Mouse (Mus musculus): Measurements from ENCODE around the gene Apoc3. TPM values are rescaled to one million over a fixed set of nuclear protein-coding genes. Genes with fewer than 3 reads are reported as not detected.

Apoc3 gene
- polyA plus RNA-seq, 1 experiment from 2014 or later: not detected

- peaks cover 12% of the 10 kb centered on the region; the same call in 1 of the 2 replicates for H3K36me3 ChIP-seq
- H3K9ac ChIP-seq: 0 out of 2 replicates have a peak overlapping the region, but pooled peaks have one; percentile 27
- no peaks in the 10 kb centered on the region for H3K9me3 ChIP-seq
- H3K4me1 ChIP-seq: 0 out of 2 replicates have a peak, but pooled peaks cover 7% of the 10 kb centered on the region
- H3K27me3 ChIP-seq: no peaks in the 10 kb centered on the region
- ATAC-seq (ENCODE audit: insufficient number of reproducible peaks, insufficient read depth, low FRiP score, low TSS enrichment): no peak
- H3K4me3 ChIP-seq: no peak overlapping the region
- 49% methylated on average over 8 of the region's 8 CpGs for WGBS
- H3K27ac ChIP-seq: 0 out of 2 replicates have a peak overlapping the region, but pooled peaks have one; percentile 17
- H3K4me2 ChIP-seq (replicated peaks): no peak overlapping the region
These were observed 44.2 kb downstream of the Apoc3 start for GRCm38 (mm10) chr9:46191234-46191633.

- WGBS: 84% methylated on average over 10 of the region's 10 CpGs
- H3K9ac ChIP-seq: no peak overlapping the region
These were observed 46.1 kb downstream of the Apoc3 start for GRCm38 (mm10) chr9:46189381-46189780.

GRCm38 (mm10) chr9:46188956-46189355, 46.5 kb downstream of the Apoc3 start:
- WGBS: 57% methylated on average over 5 of the region's 5 CpGs
- 0 out of 2 replicates have a peak, but pooled peaks cover 7% of the 10 kb centered on the region for H3K4me1 ChIP-seq
- H3K9me3 ChIP-seq: no peaks in the 10 kb centered on the region
- no peak overlapping the region for H3K4me2 ChIP-seq (replicated peaks)
- no peak overlapping the region for H3K9ac ChIP-seq
- no peak for ATAC-seq (ENCODE audit: insufficient number of reproducible peaks, insufficient read depth, low FRiP score, low TSS enrichment)
- H3K27ac ChIP-seq: no peak overlapping the region
- no peaks in the 10 kb centered on the region for H3K27me3 ChIP-seq
- H3K36me3 ChIP-seq: no peaks in the 10 kb centered on the region
- no peak overlapping the region for H3K4me3 ChIP-seq

More at GRCm38 (mm10) chr9:46189381-46189780, 46.1 kb downstream of the Apoc3 start:
- no peak for ATAC-seq (ENCODE audit: insufficient number of reproducible peaks, insufficient read depth, low FRiP score, low TSS enrichment)
- no peaks in the 10 kb centered on the region for H3K9me3 ChIP-seq
- no peak overlapping the region for H3K4me2 ChIP-seq (replicated peaks)
- H3K4me1 ChIP-seq: 0 out of 2 replicates have a peak, but pooled peaks cover 7% of the 10 kb centered on the region
- H3K36me3 ChIP-seq: no peaks in the 10 kb centered on the region
- no peaks in the 10 kb centered on the region for H3K27me3 ChIP-seq
- no peak overlapping the region for H3K4me3 ChIP-seq
- H3K27ac ChIP-seq: no peak overlapping the region

GRCm38 (mm10) chr9:46188370-46188769, 47.1 kb downstream of the Apoc3 start:
- Histone ChIP-seq H3K27ac (no peak overlapping the region), H3K27me3 (no peaks in the 10 kb centered on the region), H3K4me2 (replicated peaks) (no peak overlapping the region), H3K4me1 (0 out of 2 replicates have a peak, but pooled peaks cover 7% of the 10 kb centered on the region), H3K36me3 (no peaks in the 10 kb centered on the region), H3K9ac (no peak overlapping the region), H3K4me3 (no peak overlapping the region), H3K9me3 (no peaks in the 10 kb centered on the region)
- no peak for ATAC-seq (ENCODE audit: insufficient number of reproducible peaks, insufficient read depth, low FRiP score, low TSS enrichment)
- WGBS: 80% methylated on average over 4 of the region's 4 CpGs

- Histone ChIP-seq H3K4me2 (replicated peaks) (no peak overlapping the region), H3K4me1 (0 out of 2 replicates have a peak, but pooled peaks cover 7% of the 10 kb centered on the region), H3K9ac (no peak overlapping the region), H3K4me3 (no peak overlapping the region), H3K9me3 (no peaks in the 10 kb centered on the region), H3K36me3 (no peaks in the 10 kb centered on the region), H3K27me3 (no peaks in the 10 kb centered on the region), H3K27ac (no peak overlapping the region)
- 88% methylated on average over 1 of the region's 1 CpGs for WGBS
- no peak for ATAC-seq (ENCODE audit: insufficient number of reproducible peaks, insufficient read depth, low FRiP score, low TSS enrichment)
These were observed 49.0 kb downstream of the Apoc3 start for GRCm38 (mm10) chr9:46186387-46186786.

- ATAC-seq (ENCODE audit: insufficient number of reproducible peaks, insufficient read depth, low FRiP score, low TSS enrichment): no peak
- Histone ChIP-seq H3K4me1 (no peaks in the 10 kb centered on the region), H3K27me3 (no peaks in the 10 kb centered on the region), H3K9ac (no peak overlapping the region), H3K4me2 (replicated peaks) (no peak overlapping the region), H3K4me3 (no peak overlapping the region), H3K36me3 (no peaks in the 10 kb centered on the region), H3K27ac (no peak overlapping the region), H3K9me3 (no peaks in the 10 kb centered on the region)
- 43% methylated on average over 2 of the region's 2 CpGs for WGBS
These were observed 50.2 kb downstream of the Apoc3 start for GRCm38 (mm10) chr9:46185191-46185590.

GRCm38 (mm10) chr9:46184542-46184941, 50.9 kb downstream of the Apoc3 start:
- 75% methylated on average over 5 of the region's 5 CpGs for WGBS
- Histone ChIP-seq H3K9me3 (no peaks in the 10 kb centered on the region), H3K4me3 (no peak overlapping the region), H3K4me2 (replicated peaks) (no peak overlapping the region), H3K27ac (no peak overlapping the region), H3K27me3 (no peaks in the 10 kb centered on the region), H3K36me3 (no peaks in the 10 kb centered on the region), H3K9ac (no peak overlapping the region), H3K4me1 (no peaks in the 10 kb centered on the region)
- no peak for ATAC-seq (ENCODE audit: insufficient number of reproducible peaks, insufficient read depth, low FRiP score, low TSS enrichment)

Other genes with a start within 250 kb of the Apoc3 start
- 230 and 231 TPM in 2 replicates for gene Pafah1b2, start 222.9 kb downstream of the Apoc3 start, polyA plus RNA-seq (2016; fragmentation: Nextera tagmentation; extraction: Ambion mirVana)
- 12.0 and 15.6 TPM in 2 replicates for gene Sik3, start 222.8 kb downstream of the Apoc3 start, polyA plus RNA-seq (2016; fragmentation: Nextera tagmentation; extraction: Ambion mirVana)
- gene Apoa1, start 7.1 kb downstream of the Apoc3 start, polyA plus RNA-seq (2016; fragmentation: Nextera tagmentation; extraction: Ambion mirVana): 2.3 and 2.7 TPM in 2 replicates
- not detected in 2 replicates for gene Apoa4, start 5.1 kb upstream of the Apoc3 start, polyA plus RNA-seq (2016; fragmentation: Nextera tagmentation; extraction: Ambion mirVana)
- not detected in 2 replicates for gene Apoa5, start 33.0 kb upstream of the Apoc3 start, polyA plus RNA-seq (2016; fragmentation: Nextera tagmentation; extraction: Ambion mirVana)
- gene Zpr1, start 37.4 kb upstream of the Apoc3 start, polyA plus RNA-seq (2016; fragmentation: Nextera tagmentation; extraction: Ambion mirVana): 52.6 and 59.5 TPM in 2 replicates
- 34.6 and 35.7 TPM in 2 replicates for gene Bud13, start 47.4 kb upstream of the Apoc3 start, polyA plus RNA-seq (2016; fragmentation: Nextera tagmentation; extraction: Ambion mirVana)
- not detected in 2 replicates for gene 4931429L15Rik, start 84.3 kb upstream of the Apoc3 start, polyA plus RNA-seq (2016; fragmentation: Nextera tagmentation; extraction: Ambion mirVana)